Mouse (Mus musculus) gastrocnemius, postnatal 4 days (tissue): ENCODE data around the gene Insm1. TPM values are rescaled to one million over a fixed set of nuclear protein-coding genes. Genes with fewer than 3 reads are reported as not detected.

Source experiments
- DNase-seq, 2 experiments: peaks; one replicate each; pipeline ENCODE4 v3.0.0; 2021 to 2022; ENCODE audit warnings: low spot score in 2 of 2, mixed read lengths in 2 of 2
- total RNA-seq, 2 experiments: library from RNA; stranded (reverse); gene quantifications; 2 replicates each; pipeline ENCODE4 v1.2.3; 2021

The Insm1 gene
- total RNA-seq, 2 experiments from 2014 or later, result 0.12 TPM; not detected in 1

GRCm38 (mm10) chr2:146259787-146260560 lies 38.3 kb downstream of the Insm1 start:
- DNase-seq, result no peak

GRCm38 (mm10) chr2:146261146-146261545 lies 39.4 kb downstream of the Insm1 start:
- DNase-seq, result no peak

GRCm38 (mm10) chr2:146262215-146262614 lies 40.5 kb downstream of the Insm1 start:
- no peak for DNase-seq

GRCm38 (mm10) chr2:146262966-146263365 lies 41.2 kb downstream of the Insm1 start:
- DNase-seq, result no peak

GRCm38 (mm10) chr2:146265045-146265444 lies 43.3 kb downstream of the Insm1 start:
- no peak for DNase-seq

GRCm38 (mm10) chr2:146266539-146266938 lies 44.8 kb downstream of the Insm1 start:
- no peak for DNase-seq
